Mouse (Mus musculus): ENCODE results near the gene Ergic2.

GRCm38 (mm10) chr6:148132314-148132713 is 79.9 kb downstream of the Ergic2 start:
- no peak for TF ChIP-seq CTCF (IDR thresholded peaks at IDR 0.05; ENCODE audit: low read depth, low read length)
- TF ChIP-seq POLR2A (IDR thresholded peaks at IDR 0.05; ENCODE audit: extremely low read depth, insufficient read depth, low read length): no peak

Data from liver, adult 2 months (tissue).